Mouse (Mus musculus) midbrain, embryonic 13.5 days (tissue): ENCODE data around the gene Apon. TPM values are rescaled to one million over a fixed set of nuclear protein-coding genes. Genes with fewer than 3 reads are reported as not detected.
A peak's percentile ranks its signal among the peaks of the same experiment; 100 is the strongest.
"Not testable (repeated sequence)": the region's sequence is repeated elsewhere in the genome, so short reads cannot be mapped to it uniquely, and the experiment has no call there.

Source experiments
- ATAC-seq: fragments of 200-750 bp; cut with Nextera tagmentation; 2 replicates; pipeline ENCODE4 v1.8.0; 2017; ENCODE audit warnings: mild to moderate bottlenecking, moderate TSS enrichment, moderate library complexity
- H3K27ac ChIP-seq: fragments of 300-500 bp; sonication (generic); 2 replicates; pipeline ENCODE4 v1.5.1; 2015; ENCODE audit warnings: inconsistent platforms, mild to moderate bottlenecking, moderate library complexity
- H3K27me3 ChIP-seq: fragments of 300-500 bp; sonication (generic); 2 replicates; pipeline ENCODE4 v1.6.1; 2015; ENCODE audit warnings: mild to moderate bottlenecking, inconsistent platforms
- H3K36me3 ChIP-seq: fragments of 300-500 bp; sonication (generic); 2 replicates; pipeline ENCODE4 v1.6.1; 2015; ENCODE audit warnings: mild to moderate bottlenecking, inconsistent platforms
- H3K4me1 ChIP-seq: fragments of 300-500 bp; sonication (generic); replicated peaks from 2 replicates; pipeline ENCODE4 v1.6.1; 2015; ENCODE audit warnings: inconsistent platforms
- H3K4me2 ChIP-seq: fragments of 300-500 bp; sonication (generic); replicated peaks from 2 replicates; pipeline ENCODE4 v1.6.1; 2015; ENCODE audit warnings: moderate library complexity, mild to moderate bottlenecking, inconsistent platforms
- H3K4me3 ChIP-seq: fragments of 300-500 bp; sonication (generic); replicated peaks from 2 replicates; pipeline ENCODE4 v1.5.1; 2015; ENCODE audit warnings: mild to moderate bottlenecking, inconsistent platforms
- H3K9ac ChIP-seq: fragments of 300-500 bp; sonication (generic); replicated peaks from 2 replicates; pipeline ENCODE4 v1.6.1; 2015; ENCODE audit warnings: mild to moderate bottlenecking, inconsistent platforms
- H3K9me3 ChIP-seq: fragments of 300-500 bp; sonication (generic); 2 replicates; pipeline ENCODE4 v1.6.1; 2016; ENCODE audit warnings: mild to moderate bottlenecking, inconsistent platforms
- WGBS: fragments of 180-500 bp; shearing (Covaris S2); methylation state at CpG from one replicate; pipeline ENCODE4 v1.1.7; 2015; 5-methylcytosine and 5-hydroxymethylcytosine counted together
- polyA plus RNA-seq: library from polyadenylated mRNA; unstranded; fragments of >200 nt; fragmentation: Nextera tagmentation; extraction: Ambion mirVana; gene quantifications from 2 replicates; pipeline ENCODE4 v1.2.1, GENCODE M21; 2015

Gene Apon
- polyA plus RNA-seq, 1 experiment from 2014 or later, result 0.15 TPM

- no peaks in the 10 kb centered on the region for H3K27me3 ChIP-seq
- no peak overlapping the region for H3K4me3 ChIP-seq
- peaks cover 10% of the 10 kb centered on the region for H3K4me1 ChIP-seq
- no peak overlapping the region for H3K9ac ChIP-seq
- peaks cover 29% of the 10 kb centered on the region for H3K36me3 ChIP-seq
- no peaks in the 10 kb centered on the region for H3K9me3 ChIP-seq
- no peak overlapping the region for H3K27ac ChIP-seq
- no peak overlapping the region for H3K4me2 ChIP-seq
- ATAC-seq, result no peak
- 81% methylated on average over 15 of the region's 15 CpGs for WGBS
Measured at GRCm38 (mm10) chr10:128237807-128238480, 16.0 kb upstream of the Apon start.

- no peaks in the 10 kb centered on the region for H3K27me3 ChIP-seq
- no peak overlapping the region for H3K9ac ChIP-seq
- H3K27ac ChIP-seq, result no peak overlapping the region
- H3K9me3 ChIP-seq, result no peaks in the 10 kb centered on the region
- H3K4me1 ChIP-seq, result peaks cover 8% of the 10 kb centered on the region
- no peak overlapping the region for H3K4me2 ChIP-seq
- peaks cover 40% of the 10 kb centered on the region for H3K36me3 ChIP-seq
- no peak overlapping the region for H3K4me3 ChIP-seq
- WGBS, result 94% methylated on average over 4 of the region's 4 CpGs
- no peak for ATAC-seq
Measured at GRCm38 (mm10) chr10:128239140-128239539, 14.8 kb upstream of the Apon start.

GRCm38 (mm10) chr10:128240131-128240530, 13.8 kb upstream of the Apon start:
- Histone ChIP-seq H3K36me3 (peaks cover 50% of the 10 kb centered on the region), H3K4me3 (no peak overlapping the region), H3K4me1 (peaks cover 8% of the 10 kb centered on the region), H3K9ac (no peak overlapping the region), H3K27me3 (no peaks in the 10 kb centered on the region), H3K9me3 (no peaks in the 10 kb centered on the region), H3K27ac (no peak overlapping the region), H3K4me2 (no peak overlapping the region)
- 94% methylated on average over 18 of the region's 18 CpGs for WGBS
- no peak for ATAC-seq

- 96% methylated on average over 8 of the region's 8 CpGs for WGBS
- H3K4me3 ChIP-seq, result no peak overlapping the region
- H3K4me2 ChIP-seq, result no peak overlapping the region
- peaks cover 1% of the 10 kb centered on the region; the same call in 1 of the 2 replicates for H3K4me1 ChIP-seq
- ATAC-seq, result no peak
- H3K9me3 ChIP-seq, result no peaks in the 10 kb centered on the region
- H3K36me3 ChIP-seq, result peaks cover 80% of the 10 kb centered on the region
- no peak overlapping the region for H3K9ac ChIP-seq
- no peaks in the 10 kb centered on the region for H3K27me3 ChIP-seq
- no peak overlapping the region for H3K27ac ChIP-seq
Measured at GRCm38 (mm10) chr10:128243252-128243651, 10.6 kb upstream of the Apon start.

GRCm38 (mm10) chr10:128244121-128244520, 9.8 kb upstream of the Apon start:
- no peak overlapping the region for H3K4me3 ChIP-seq
- no peak overlapping the region for H3K4me2 ChIP-seq
- peaks cover 87% of the 10 kb centered on the region for H3K36me3 ChIP-seq
- WGBS, result 95% methylated on average over 15 of the region's 15 CpGs
- no peaks in the 10 kb centered on the region for H3K9me3 ChIP-seq
- H3K27ac ChIP-seq, result no peak overlapping the region
- H3K4me1 ChIP-seq, result no peaks in the 10 kb centered on the region
- no peak overlapping the region for H3K9ac ChIP-seq
- no peak for ATAC-seq
- H3K27me3 ChIP-seq, result no peaks in the 10 kb centered on the region

GRCm38 (mm10) chr10:128247020-128247732, 6.7 kb upstream of the Apon start:
- H3K4me1 ChIP-seq, result no peaks in the 10 kb centered on the region
- no peak overlapping the region for H3K4me3 ChIP-seq
- H3K36me3 ChIP-seq, result peaks cover 95% of the 10 kb centered on the region
- peak overlapping the region; percentile 13; the same call in 1 of the 2 replicates for H3K4me2 ChIP-seq
- no peak overlapping the region for H3K27ac ChIP-seq
- no peak overlapping the region; the same call in none of the 2 replicates for H3K9ac ChIP-seq
- no peaks in the 10 kb centered on the region for H3K9me3 ChIP-seq
- no peak for ATAC-seq
- 84% methylated on average over 17 of the region's 17 CpGs for WGBS
- H3K27me3 ChIP-seq, result no peaks in the 10 kb centered on the region

- WGBS, result 94% methylated on average over 13 of the region's 13 CpGs
- no peak for ATAC-seq
- Histone ChIP-seq H3K9me3 (no peaks in the 10 kb centered on the region), H3K27me3 (no peaks in the 10 kb centered on the region), H3K27ac (no peak overlapping the region), H3K4me2 (no peak overlapping the region), H3K36me3 (peaks cover 72% of the 10 kb centered on the region), H3K4me1 (no peaks in the 10 kb centered on the region), H3K4me3 (no peak overlapping the region), H3K9ac (no peak overlapping the region)
Measured at GRCm38 (mm10) chr10:128250565-128250964, 3.3 kb upstream of the Apon start.

- no peaks in the 10 kb centered on the region for H3K9me3 ChIP-seq
- WGBS, result 90% methylated on average over 8 of the region's 8 CpGs
- H3K36me3 ChIP-seq, result peaks cover 20% of the 10 kb centered on the region
- H3K4me3 ChIP-seq, result no peak overlapping the region
- H3K9ac ChIP-seq, result no peak overlapping the region
- no peaks in the 10 kb centered on the region for H3K27me3 ChIP-seq
- no peak overlapping the region for H3K4me2 ChIP-seq
- H3K4me1 ChIP-seq, result no peaks in the 10 kb centered on the region
- ATAC-seq, result no peak
- no peak overlapping the region for H3K27ac ChIP-seq
Measured at GRCm38 (mm10) chr10:128255925-128256324, 2.0 kb downstream of the Apon start.

GRCm38 (mm10) chr10:128256328-128256727, 2.4 kb downstream of the Apon start:
- 91% methylated on average over 8 of the region's 8 CpGs for WGBS

GRCm38 (mm10) chr10:128258953-128259352, 5.1 kb downstream of the Apon start:
- no peaks in the 10 kb centered on the region for H3K4me1 ChIP-seq
- 88% methylated on average over 4 of the region's 4 CpGs for WGBS
- no peak for ATAC-seq

More at GRCm38 (mm10) chr10:128256328-128256727, 2.4 kb downstream of the Apon start:
- Histone ChIP-seq H3K4me1 (no peaks in the 10 kb centered on the region), H3K27ac (no peak overlapping the region), H3K9ac (no peak overlapping the region), H3K4me2 (no peak overlapping the region), H3K9me3 (no peaks in the 10 kb centered on the region), H3K27me3 (no peaks in the 10 kb centered on the region), H3K36me3 (peaks cover 16% of the 10 kb centered on the region), H3K4me3 (no peak overlapping the region)
- ATAC-seq, result no peak

GRCm38 (mm10) chr10:128259946-128260345, 6.0 kb downstream of the Apon start:
- 94% methylated on average over 5 of the region's 5 CpGs for WGBS
- H3K36me3 ChIP-seq, result no peaks in the 10 kb centered on the region

More at GRCm38 (mm10) chr10:128258953-128259352, 5.1 kb downstream of the Apon start:
- H3K9me3 ChIP-seq, result no peaks in the 10 kb centered on the region
- H3K36me3 ChIP-seq, result no peaks in the 10 kb centered on the region
- no peak overlapping the region for H3K27ac ChIP-seq
- H3K4me2 ChIP-seq, result no peak overlapping the region
- no peak overlapping the region for H3K4me3 ChIP-seq
- no peak overlapping the region for H3K9ac ChIP-seq
- no peaks in the 10 kb centered on the region for H3K27me3 ChIP-seq

GRCm38 (mm10) chr10:128260376-128260775, 6.5 kb downstream of the Apon start:
- H3K9me3 ChIP-seq, H3K9ac ChIP-seq, H3K4me2 ChIP-seq, H3K4me1 ChIP-seq, H3K4me3 ChIP-seq, H3K27me3 ChIP-seq, H3K27ac ChIP-seq, ATAC-seq, H3K36me3 ChIP-seq: not testable (repeated sequence)
- 86% methylated on average over 7 of the region's 7 CpGs for WGBS

More at GRCm38 (mm10) chr10:128259946-128260345, 6.0 kb downstream of the Apon start:
- ATAC-seq, result no peak
- no peaks in the 10 kb centered on the region for H3K27me3 ChIP-seq
- H3K27ac ChIP-seq, result no peak overlapping the region
- H3K9ac ChIP-seq, result no peak overlapping the region
- no peaks in the 10 kb centered on the region for H3K9me3 ChIP-seq
- H3K4me2 ChIP-seq, result no peak overlapping the region
- H3K4me3 ChIP-seq, result no peak overlapping the region
- no peaks in the 10 kb centered on the region for H3K4me1 ChIP-seq
